Mouse (Mus musculus) stomach, postnatal 0 days (tissue): Measurements from ENCODE around the gene Fes. TPM values are rescaled to one million over a fixed set of nuclear protein-coding genes. Genes with fewer than 3 reads are reported as not detected.
A peak's percentile ranks its signal among the peaks of the same experiment; 100 is the strongest.

ENCODE experiments used
- ATAC-seq: fragments of 200-750 bp; cut with Nextera tagmentation; 2 replicates; pipeline ENCODE4 v1.8.0; 2017; ENCODE audit not compliant: low FRiP score, low TSS enrichment
- DNase-seq: peaks from one replicate; pipeline ENCODE4 v3.0.0-alpha.2; 2016; ENCODE audit warnings: low spot score
- H3K27ac ChIP-seq: fragments of 300-500 bp; sonication (generic); replicated peaks from 2 replicates; pipeline ENCODE4 v1.5.1; 2014; ENCODE audit warnings: mild to moderate bottlenecking, control low read depth
- H3K27me3 ChIP-seq: fragments of 300-500 bp; sonication (generic); 2 replicates; pipeline ENCODE4 v1.6.1; 2014; ENCODE audit warnings: low read length; ENCODE audit not compliant: control insufficient read depth, insufficient read depth
- H3K36me3 ChIP-seq: fragments of 300-500 bp; sonication (generic); 2 replicates; pipeline ENCODE4 v1.6.1; 2014; ENCODE audit warnings: low read length, mixed read lengths; ENCODE audit not compliant: control insufficient read depth, insufficient read depth
- H3K4me1 ChIP-seq: fragments of 300-500 bp; sonication (generic); replicated peaks from 2 replicates; pipeline ENCODE4 v1.6.1; 2014; ENCODE audit warnings: antibody characterized with exemption; ENCODE audit not compliant: control insufficient read depth, insufficient read depth
- H3K4me2 ChIP-seq: fragments of 300-500 bp; sonication (generic); replicated peaks from 2 replicates; pipeline ENCODE4 v1.6.1; 2014; ENCODE audit warnings: low read depth, mild to moderate bottlenecking, control low read depth, moderate library complexity
- H3K4me3 ChIP-seq: fragments of 300-500 bp; sonication (generic); 2 replicates; pipeline ENCODE4 v1.5.1; 2014; ENCODE audit warnings: low read depth, low read length, control low read depth
- H3K9ac ChIP-seq: fragments of 300-500 bp; sonication (generic); 2 replicates; pipeline ENCODE4 v1.6.1; 2014; ENCODE audit warnings: mild to moderate bottlenecking, low read length, control low read depth, mixed read lengths
- H3K9me3 ChIP-seq: fragments of 300-500 bp; sonication (generic); 2 replicates; pipeline ENCODE4 v1.6.1; 2016; ENCODE audit warnings: low read length; ENCODE audit not compliant: control insufficient read depth
- CTCF ChIP-seq: IDR thresholded peaks from 2 replicates; pipeline ENCODE4 v1.5.1; 2016; ENCODE audit warnings: antibody characterized with exemption, low read depth, mild to moderate bottlenecking, moderate library complexity
- EP300 ChIP-seq: optimal IDR thresholded peaks from 2 replicates; pipeline ENCODE3; 2016; ENCODE audit warnings: antibody characterized with exemption
- WGBS: fragments of 180-500 bp; shearing (Covaris S2); extraction: QIAGEN DNeasy Blood & Tissue Kit; methylation state at CpG from one replicate; pipeline ENCODE4 v1.1.7; 2014; 5-methylcytosine and 5-hydroxymethylcytosine counted together
- polyA plus RNA-seq: library from polyadenylated mRNA; unstranded; fragments of >200 nt; fragmentation: Nextera tagmentation; extraction: Ambion mirVana; gene quantifications from 2 replicates; pipeline ENCODE4 v1.2.1, GENCODE M21; 2015

Fes gene
- polyA plus RNA-seq, 1 experiment from 2014 or later = 6.2 TPM

- 31% methylated on average over 18 of the region's 18 CpGs for WGBS
- Histone ChIP-seq H3K27me3 (no peaks in the 10 kb centered on the region), H3K9ac (peak overlapping the region; percentile 27), H3K4me2 (peak overlapping the region; percentile 49), H3K4me3 (peak overlapping the region; percentile 31; the same call in 1 of the 2 replicates), H3K4me1 (0 out of 2 replicates have a peak, but pooled peaks cover 2% of the 10 kb centered on the region), H3K9me3 (no peaks in the 10 kb centered on the region), H3K27ac (peak overlapping the region; percentile 76; the same call in 1 of the 2 replicates), H3K36me3 (peaks cover 13% of the 10 kb centered on the region)
- DNase-seq (peak; percentile 92), ATAC-seq (peak; percentile 62)
- TF ChIP-seq CTCF (peak; percentile 99), EP300 (no peak)
Observed at GRCm38 (mm10) chr7:80386235-80386930, 1.4 kb downstream of the Fes start.

- Histone ChIP-seq H3K4me3 (no peak overlapping the region), H3K36me3 (peaks cover 4% of the 10 kb centered on the region; the same call in 1 of the 2 replicates), H3K27me3 (no peaks in the 10 kb centered on the region), H3K27ac (no peak overlapping the region), H3K9ac (no peak overlapping the region), H3K4me1 (0 out of 2 replicates have a peak, but pooled peaks cover 2% of the 10 kb centered on the region), H3K4me2 (no peak overlapping the region), H3K9me3 (no peaks in the 10 kb centered on the region)
- ATAC-seq (no peak), DNase-seq (no peak)
- 77% methylated on average over 11 of the region's 11 CpGs for WGBS
- TF ChIP-seq EP300 = no peak
- no peak for TF ChIP-seq CTCF
Observed at GRCm38 (mm10) chr7:80382919-80383318, 4.8 kb downstream of the Fes start.

GRCm38 (mm10) chr7:80379531-80379930, 8.2 kb downstream of the Fes start:
- 65% methylated on average over 13 of the region's 13 CpGs for WGBS
- TF ChIP-seq EP300 = no peak
- peak; percentile 71 for TF ChIP-seq CTCF

GRCm38 (mm10) chr7:80377471-80377870, 10.3 kb downstream of the Fes start:
- Histone ChIP-seq H3K9ac (no peak overlapping the region), H3K4me3 (no peak overlapping the region), H3K4me2 (no peak overlapping the region), H3K36me3 (peaks cover 4% of the 10 kb centered on the region; the same call in 1 of the 2 replicates), H3K27me3 (no peaks in the 10 kb centered on the region), H3K9me3 (no peaks in the 10 kb centered on the region), H3K27ac (no peak overlapping the region), H3K4me1 (no peaks in the 10 kb centered on the region)
- 31% methylated on average over 6 of the region's 6 CpGs for WGBS
- ATAC-seq = no peak
- TF ChIP-seq CTCF = peak; percentile 93
- no peak for TF ChIP-seq EP300
- peak; percentile 83 for DNase-seq

More at GRCm38 (mm10) chr7:80379531-80379930, 8.2 kb downstream of the Fes start:
- ATAC-seq (no peak), DNase-seq (peak; percentile 57)
- no peaks in the 10 kb centered on the region for H3K27me3 ChIP-seq
- H3K4me3 ChIP-seq = no peak overlapping the region
- H3K4me1 ChIP-seq = no peaks in the 10 kb centered on the region
- peaks cover 4% of the 10 kb centered on the region; the same call in 1 of the 2 replicates for H3K36me3 ChIP-seq
- H3K4me2 ChIP-seq = no peak overlapping the region
- no peak overlapping the region for H3K27ac ChIP-seq
- no peaks in the 10 kb centered on the region for H3K9me3 ChIP-seq
- no peak overlapping the region for H3K9ac ChIP-seq

- H3K4me1 ChIP-seq = no peaks in the 10 kb centered on the region
- H3K9ac ChIP-seq = no peak overlapping the region
- 82% methylated on average over 10 of the region's 10 CpGs for WGBS
- no peak overlapping the region for H3K27ac ChIP-seq
- no peaks in the 10 kb centered on the region for H3K27me3 ChIP-seq
- no peaks in the 10 kb centered on the region for H3K9me3 ChIP-seq
- no peak overlapping the region for H3K4me2 ChIP-seq
- ATAC-seq (no peak), DNase-seq (no peak)
- TF ChIP-seq CTCF = no peak
- TF ChIP-seq EP300 = no peak
- peaks cover 4% of the 10 kb centered on the region; the same call in 1 of the 2 replicates for H3K36me3 ChIP-seq
- H3K4me3 ChIP-seq = no peak overlapping the region
Observed at GRCm38 (mm10) chr7:80376192-80376591, 11.6 kb downstream of the Fes start.
